Mouse (Mus musculus) liver, adult 2 months (tissue): ENCODE results near the gene Ppp3ca.

ENCODE experiments used
- CTCF ChIP-seq: fragments of 200-500 bp; IDR thresholded peaks from 2 replicates; pipeline ENCODE4 v1.5.1; 2011; ENCODE audit warnings: low read depth, low read length, control low read depth
- POLR2A ChIP-seq: fragments of 200-500 bp; IDR thresholded peaks from 2 replicates; pipeline ENCODE4 v1.6.1; 2011; ENCODE audit warnings: low read length, control low read depth; ENCODE audit not compliant: insufficient read depth; ENCODE audit errors: extremely low read depth

DNA sequence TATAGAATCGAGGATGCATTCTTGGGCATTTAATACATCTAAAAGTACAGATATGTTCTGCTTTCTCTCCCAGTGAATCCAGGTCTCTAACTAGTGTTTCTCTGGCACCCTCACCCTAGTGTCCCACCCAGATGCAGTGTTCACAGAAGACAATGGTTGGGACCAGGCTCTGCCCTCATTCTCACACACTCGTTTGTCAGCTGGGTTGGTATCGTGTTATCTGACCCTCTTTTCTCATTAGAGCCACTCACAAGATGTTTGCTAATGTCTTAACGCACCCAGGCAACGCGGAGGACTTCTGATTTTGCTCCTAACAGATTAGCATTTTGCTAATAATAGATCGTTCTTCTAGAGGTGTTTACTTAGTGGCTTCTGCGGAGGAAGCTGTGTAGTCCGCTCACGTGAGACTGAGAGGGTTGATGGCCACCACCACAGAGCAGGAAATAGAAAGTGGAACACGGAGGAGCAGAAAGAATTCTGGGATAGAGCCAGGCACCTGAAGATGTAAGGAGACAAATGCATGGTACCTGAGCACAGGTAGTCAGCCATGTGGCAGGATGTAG is 30.6 kb downstream of the Ppp3ca start:
- no peak for TF ChIP-seq CTCF
- TF ChIP-seq POLR2A = no peak
